Mouse (Mus musculus) kidney, adult 2 months (tissue): Measurements from ENCODE around the gene Ss18l2.

Source experiments
- CTCF ChIP-seq: fragments of 200-500 bp; conservative IDR thresholded peaks from 2 replicates; pipeline ENCODE4 v1.5.1; 2011; ENCODE audit warnings: low read depth, mild to moderate bottlenecking, control low read depth, low read length, moderate library complexity, mixed read lengths; ENCODE audit not compliant: insufficient read depth, insufficient read length
- POLR2A ChIP-seq: fragments of 200-500 bp; IDR thresholded peaks from one replicate; pipeline ENCODE4 v1.6.1; 2011; ENCODE audit warnings: low read depth, low read length, control low read depth

DNA sequence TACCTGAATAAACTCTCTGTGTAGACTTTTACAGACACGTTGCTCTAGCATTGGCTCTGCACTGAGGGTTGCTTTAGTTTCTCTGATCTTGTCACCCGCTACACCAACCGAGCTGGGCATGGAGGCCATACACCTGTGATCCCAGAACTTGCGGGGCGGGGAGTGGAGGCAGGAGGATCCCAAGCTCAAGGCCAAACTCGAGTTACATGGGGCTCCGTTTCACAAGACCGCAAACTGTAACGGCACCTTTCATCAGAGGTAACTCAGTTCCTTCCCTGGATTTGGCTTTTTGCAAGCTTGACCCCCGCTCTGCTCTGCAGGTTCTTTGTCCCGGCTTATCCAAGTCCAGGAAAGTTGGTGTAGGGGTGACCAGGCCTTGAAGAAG is 5.9 kb upstream of the Ss18l2 start:
- TF ChIP-seq POLR2A, result no peak
- no peak for TF ChIP-seq CTCF
